Mouse (Mus musculus) bone marrow macrophage, adult 2 months (primary cell): Measurements from ENCODE around the gene Magee1. TPM values are rescaled to one million over a fixed set of nuclear protein-coding genes. Genes with fewer than 3 reads are reported as not detected.

Experiments
- H3K27ac ChIP-seq: 2 replicates; pipeline ENCODE4 v1.5.1; 2012; ENCODE audit warnings: low read depth, low read length; ENCODE audit not compliant: insufficient read depth
- H3K4me1 ChIP-seq: 2 replicates; pipeline ENCODE4 v1.6.1; 2012; ENCODE audit warnings: low read length; ENCODE audit not compliant: control insufficient read depth, insufficient read depth
- H3K4me3 ChIP-seq: 2 replicates; pipeline ENCODE4 v1.5.1; 2012; ENCODE audit warnings: mild to moderate bottlenecking, low read length, moderate library complexity; ENCODE audit not compliant: insufficient read depth
- CTCF ChIP-seq: IDR thresholded peaks from 2 replicates; pipeline ENCODE4 v1.5.1; 2012; ENCODE audit warnings: low read depth, mild to moderate bottlenecking, low read length, moderate library complexity
- POLR2A ChIP-seq: IDR thresholded peaks from 2 replicates; pipeline ENCODE4 v1.6.1; 2012; ENCODE audit warnings: mild to moderate bottlenecking, low read depth, low read length, borderline replicate concordance
- polyA plus RNA-seq: library from polyadenylated mRNA; stranded (reverse); fragments of >200 nt; gene quantifications from 2 replicates; pipeline ENCODE4 v1.2.4, GENCODE M21; 2012; ENCODE audit not compliant: missing spikeins, insufficient read depth, insufficient read length

Magee1 gene
- polyA plus RNA-seq, 1 experiment, result 5.1 TPM

- Histone ChIP-seq H3K4me1 (no peaks in the 10 kb centered on the region), H3K27ac (no peak overlapping the region), H3K4me3 (no peak overlapping the region)
- no peak for TF ChIP-seq CTCF
- no peak for TF ChIP-seq POLR2A
Measured at GRCm38 (mm10) chrX:105167217-105167616, 47.0 kb downstream of the Magee1 start.

Other genes starting within 250 kb of the Magee1 start
- gene Pbdc1, start 40.6 kb upstream of the Magee1 start, polyA plus RNA-seq, result 24.0 and 26.6 TPM in 2 replicates